Mouse (Mus musculus) midbrain, embryonic 14.5 days (tissue): ENCODE measurements around the gene Olfr1167. TPM values are rescaled to one million over a fixed set of nuclear protein-coding genes. Genes with fewer than 3 reads are reported as not detected.
"Not testable (repeated sequence)": the region's sequence is repeated elsewhere in the genome, so short reads cannot be mapped to it uniquely, and the experiment has no call there.

Experiments used
- ATAC-seq: fragments of 200-750 bp; cut with Nextera tagmentation; 2 replicates; pipeline ENCODE4 v1.8.0; 2017; ENCODE audit warnings: moderate number of reproducible peaks, moderate library complexity; ENCODE audit not compliant: low FRiP score, low TSS enrichment
- DNase-seq: peaks from one replicate; pipeline ENCODE4 v3.0.0-alpha.2; 2015
- H3K27ac ChIP-seq: fragments of 300-500 bp; sonication (generic); replicated peaks from 2 replicates; pipeline ENCODE4 v1.5.1; 2014; ENCODE audit warnings: mild to moderate bottlenecking, low read depth, low read length, moderate library complexity
- H3K27me3 ChIP-seq: fragments of 300-500 bp; sonication (generic); 2 replicates; pipeline ENCODE4 v1.6.1; 2014; ENCODE audit warnings: low read length, control low read depth, mixed read lengths; ENCODE audit not compliant: control insufficient read depth, insufficient read depth
- H3K36me3 ChIP-seq: fragments of 300-500 bp; sonication (generic); 2 replicates; pipeline ENCODE4 v1.6.1; 2014; ENCODE audit warnings: low read length, control low read depth; ENCODE audit not compliant: control insufficient read depth, insufficient read depth
- H3K4me1 ChIP-seq: fragments of 300-500 bp; sonication (generic); 2 replicates; pipeline ENCODE4 v1.6.1; 2014; ENCODE audit warnings: mild to moderate bottlenecking, antibody characterized with exemption, low read length, control low read depth; ENCODE audit not compliant: control insufficient read depth, insufficient read depth
- H3K4me2 ChIP-seq: fragments of 300-500 bp; sonication (generic); 2 replicates; pipeline ENCODE4 v1.6.1; 2014; ENCODE audit warnings: mild to moderate bottlenecking, low read length, moderate library complexity
- H3K4me3 ChIP-seq: fragments of 300-500 bp; sonication (generic); replicated peaks from 2 replicates; pipeline ENCODE4 v1.5.1; 2014; ENCODE audit warnings: low read depth, low read length
- H3K9ac ChIP-seq: fragments of 300-500 bp; sonication (generic); replicated peaks from 2 replicates; pipeline ENCODE4 v1.6.1; 2014; ENCODE audit warnings: mild to moderate bottlenecking, low read length, moderate library complexity
- H3K9me3 ChIP-seq: fragments of 300-500 bp; sonication (generic); 2 replicates; pipeline ENCODE4 v1.6.1; 2016; ENCODE audit warnings: low read length, control low read depth, mixed read lengths; ENCODE audit not compliant: control insufficient read depth
- WGBS: fragments of 180-500 bp; shearing (Covaris S2); extraction: QIAGEN DNeasy Blood & Tissue Kit; methylation state at CpG from one replicate; pipeline ENCODE4 v1.1.7; 2014; 5-methylcytosine and 5-hydroxymethylcytosine counted together
- polyA plus RNA-seq: library from polyadenylated mRNA; unstranded; fragments of >200 nt; fragmentation: Nextera tagmentation; extraction: Ambion mirVana; gene quantifications from 2 replicates; pipeline ENCODE4 v1.2.1, GENCODE M21; 2014

Gene Olfr1167
- not detected in 2 replicates for polyA plus RNA-seq

- H3K4me3 ChIP-seq, H3K27ac ChIP-seq, H3K27me3 ChIP-seq, H3K9me3 ChIP-seq, DNase-seq, H3K4me2 ChIP-seq, H3K36me3 ChIP-seq, H3K9ac ChIP-seq, ATAC-seq, H3K4me1 ChIP-seq: not testable (repeated sequence)
- 90% methylated on average over 1 of the region's 1 CpGs for WGBS
Measured at GRCm38 (mm10) chr2:88155093-88155492, at the start of gene Olfr1167. Olfr1167 (minus strand) TSS chr2:88155193.

- H3K9ac ChIP-seq, result no peak within 1 kb of the TSS
Measured at GRCm38 (mm10) chr2:88181580-88181979, 26.6 kb upstream of the Olfr1167 start, which contains the start of gene Olfr1168. Olfr1168 (plus strand) TSS chr2:88181880.

DNA sequence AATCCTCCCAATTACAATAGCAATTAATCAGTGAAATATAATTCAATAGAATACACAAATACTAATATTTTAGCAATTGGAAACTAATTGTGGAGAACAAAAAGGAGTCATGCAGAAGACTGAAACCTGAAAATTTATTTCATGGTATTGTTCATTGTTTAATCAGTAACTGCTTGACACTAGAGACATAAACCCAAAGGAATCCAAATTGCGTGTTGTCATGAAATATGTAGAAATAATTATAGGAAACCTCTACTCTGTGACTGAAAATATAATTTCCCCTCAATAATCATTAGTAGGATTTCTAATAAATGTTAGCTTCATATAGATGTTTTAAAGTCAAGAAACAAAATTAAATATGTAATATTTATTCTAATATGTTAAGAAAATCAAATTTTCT lies 26.8 kb downstream of the Olfr1167 start, which contains the start of gene Olfr1166:
Gene Olfr1166, minus strand, starts transcription at position 101 of the 400 bp plus-strand sequence.
- ATAC-seq, result no peak
- 90% methylated on average over 1 of the region's 1 CpGs for WGBS

More at GRCm38 (mm10) chr2:88181580-88181979, 26.6 kb upstream of the Olfr1167 start, which contains the start of gene Olfr1168:
- DNase-seq (no peak), ATAC-seq (no peak)
- Histone ChIP-seq H3K4me3 (no peak within 1 kb of the TSS), H3K27me3 (no peaks in the 10 kb centered on the region), H3K4me2 (no peak within 1 kb of the TSS), H3K9me3 (no peaks in the 10 kb centered on the region), H3K27ac (no peak within 1 kb of the TSS), H3K4me1 (no peaks in the 10 kb centered on the region), H3K36me3 (no peaks in the 10 kb centered on the region)
- 87% methylated on average over 2 of the region's 2 CpGs for WGBS

More for the DNA sequence above, 26.8 kb downstream of the Olfr1167 start, which contains the start of gene Olfr1166:
- no peaks in the 10 kb centered on the region for H3K27me3 ChIP-seq
- H3K4me1 ChIP-seq, result no peaks in the 10 kb centered on the region
- H3K4me3 ChIP-seq, result no peak within 1 kb of the TSS
- H3K9me3 ChIP-seq, result no peaks in the 10 kb centered on the region
- H3K4me2 ChIP-seq, result no peak within 1 kb of the TSS
- no peaks in the 10 kb centered on the region for H3K36me3 ChIP-seq
- no peak within 1 kb of the TSS for H3K27ac ChIP-seq
- H3K9ac ChIP-seq, result no peak within 1 kb of the TSS
- DNase-seq, result no peak

Other genes starting within 250 kb of the Olfr1167 start
- not detected in 2 replicates for gene Olfr1155, start 210.1 kb downstream of the Olfr1167 start, polyA plus RNA-seq
- not detected in 2 replicates for gene Olfr1156, start 202.1 kb downstream of the Olfr1167 start, polyA plus RNA-seq
- gene Olfr1157, start 186.9 kb downstream of the Olfr1167 start, polyA plus RNA-seq, result not detected in 2 replicates
- not detected in 2 replicates for gene Olfr74, start 180.5 kb downstream of the Olfr1167 start, polyA plus RNA-seq
- not detected in 2 replicates for gene Olfr1158, start 165.1 kb downstream of the Olfr1167 start, polyA plus RNA-seq
- not detected in 2 replicates for gene Olfr1160, start 146.9 kb downstream of the Olfr1167 start, polyA plus RNA-seq
- not detected in 2 replicates for gene Olfr1161, start 132.4 kb downstream of the Olfr1167 start, polyA plus RNA-seq
- gene Olfr73, start 117.5 kb downstream of the Olfr1167 start, polyA plus RNA-seq, result not detected in 2 replicates
- gene Olfr1162, start 104.1 kb downstream of the Olfr1167 start, polyA plus RNA-seq, result not detected in 2 replicates
- not detected in 2 replicates for gene Olfr1163, start 83.4 kb downstream of the Olfr1167 start, polyA plus RNA-seq
- gene Olfr1164, start 61.2 kb downstream of the Olfr1167 start, polyA plus RNA-seq, result not detected in 2 replicates
- gene Olfr1166, start 26.9 kb downstream of the Olfr1167 start, polyA plus RNA-seq, result not detected in 2 replicates
- not detected in 2 replicates for gene Olfr1168, start 26.7 kb upstream of the Olfr1167 start, polyA plus RNA-seq
- gene Olfr1170, start 73.1 kb upstream of the Olfr1167 start, polyA plus RNA-seq, result not detected in 2 replicates
- not detected in 2 replicates for gene Olfr1173, start 124.7 kb upstream of the Olfr1167 start, polyA plus RNA-seq
- gene Olfr1174-ps, start 159.9 kb upstream of the Olfr1167 start, polyA plus RNA-seq, result not detected in 2 replicates
- gene Olfr1175-ps, start 172.0 kb upstream of the Olfr1167 start, polyA plus RNA-seq, result not detected in 2 replicates
- not detected in 2 replicates for gene Olfr1176, start 181.5 kb upstream of the Olfr1167 start, polyA plus RNA-seq
- not detected in 2 replicates for gene Olfr1177-ps, start 191.3 kb upstream of the Olfr1167 start, polyA plus RNA-seq
- not detected in 2 replicates for gene Olfr1178, start 231.9 kb upstream of the Olfr1167 start, polyA plus RNA-seq